Mouse (Mus musculus) NIH3T3 (cell line): ENCODE measurements at regions not wholly inside any gene's neighbourhood (a gene's known extent, or its start where the extent isn't known, plus 50 kb on each side); places are given as distances from the start of the nearest gene placed in this dataset.

ENCODE experiments used
- DNase-seq: peaks from one replicate; pipeline ENCODE4 v3.0.0-alpha.2; 2012; ENCODE audit warnings: low read depth

DNA sequence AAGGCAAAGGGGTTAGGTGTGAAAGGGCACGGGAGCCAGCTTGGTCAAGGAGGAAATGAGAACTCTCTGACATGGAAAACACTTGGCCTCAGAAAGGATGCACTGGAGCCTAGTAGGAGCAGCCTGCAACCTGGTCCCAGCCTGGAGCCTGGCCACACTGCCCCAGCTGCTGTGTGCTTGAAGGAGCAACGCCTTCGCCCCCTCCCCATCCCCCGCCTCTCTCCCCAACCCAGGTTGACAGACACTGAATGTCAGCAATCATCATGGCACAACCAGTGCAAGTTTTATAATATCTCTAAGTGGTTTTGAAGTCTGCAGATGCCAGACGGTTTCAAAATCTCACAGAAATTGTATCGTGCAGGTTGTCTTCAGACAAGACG lies 417.6 kb downstream of the Cmpk2 start:
- DNase-seq, result no peak

- DNase-seq, result no peak
These were observed 417.0 kb downstream of the Cmpk2 start for GRCm38 (mm10) chr12:26885831-26886634.

- no peak for DNase-seq
These were observed 416.1 kb downstream of the Cmpk2 start for GRCm38 (mm10) chr12:26885083-26885482.

DNA sequence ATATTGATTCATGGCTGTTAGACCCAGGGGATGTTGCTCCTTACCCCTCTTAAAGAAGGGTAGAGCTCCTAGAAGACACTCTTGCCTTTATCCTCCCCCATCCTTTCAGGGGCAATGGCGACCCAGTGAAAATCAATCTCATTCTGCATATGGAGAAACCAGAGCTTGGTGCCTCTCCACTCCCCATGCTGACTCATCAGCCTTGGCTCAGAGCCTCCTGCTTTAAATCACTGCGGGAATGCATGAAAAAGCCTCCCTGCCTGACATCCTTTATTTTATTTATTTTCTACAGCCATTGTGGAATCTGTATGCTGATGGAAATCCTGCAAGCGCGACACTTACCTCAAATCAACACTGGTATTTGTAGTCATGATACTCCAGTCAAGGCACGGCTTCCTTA lies 415.2 kb downstream of the Cmpk2 start:
- peak; percentile 51 for DNase-seq

GRCm38 (mm10) chr12:26877691-26878121 lies 408.7 kb downstream of the Cmpk2 start:
- DNase-seq, result no peak

DNA sequence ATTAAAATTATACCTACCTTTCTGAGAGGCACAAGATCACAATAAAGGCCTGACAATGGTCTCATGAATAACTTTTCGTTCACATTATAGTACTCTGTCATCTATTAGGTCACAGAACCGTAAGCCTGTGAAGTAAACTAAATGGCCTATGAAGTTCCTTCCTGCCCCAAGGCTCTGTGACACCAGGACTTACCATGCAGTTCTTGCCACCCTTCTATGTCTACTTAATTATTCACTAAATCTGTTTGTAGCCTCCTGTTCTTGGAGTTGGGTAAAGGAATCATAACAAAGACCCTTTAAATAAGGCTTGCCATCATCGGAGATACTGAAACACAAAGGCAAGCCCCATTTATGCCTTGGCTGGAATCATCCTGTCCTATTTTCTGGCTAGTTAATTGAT lies 408.3 kb downstream of the Cmpk2 start:
- DNase-seq, result no peak

DNA sequence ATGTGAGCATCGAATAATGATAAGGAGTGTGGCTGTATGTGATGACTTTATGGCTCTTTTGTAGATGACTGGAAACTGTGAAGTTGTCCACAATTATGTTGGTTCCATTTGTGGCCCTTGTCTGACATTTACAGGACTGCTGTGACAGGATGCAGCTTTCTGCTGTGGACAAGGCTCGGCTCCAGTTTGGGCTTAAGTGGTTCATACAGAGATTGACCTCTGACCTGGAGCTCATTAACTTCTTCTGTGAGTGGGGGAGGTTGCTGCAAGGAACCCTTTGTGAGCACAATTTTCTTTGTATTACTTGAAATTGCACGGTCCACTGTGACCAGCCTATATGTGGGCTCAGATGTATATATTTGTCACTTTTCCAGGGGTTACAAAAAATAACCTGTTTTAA lies 403.5 kb downstream of the Cmpk2 start:
- no peak for DNase-seq

- no peak for DNase-seq
These were observed 398.7 kb downstream of the Cmpk2 start for GRCm38 (mm10) chr12:26867731-26868130.

DNA sequence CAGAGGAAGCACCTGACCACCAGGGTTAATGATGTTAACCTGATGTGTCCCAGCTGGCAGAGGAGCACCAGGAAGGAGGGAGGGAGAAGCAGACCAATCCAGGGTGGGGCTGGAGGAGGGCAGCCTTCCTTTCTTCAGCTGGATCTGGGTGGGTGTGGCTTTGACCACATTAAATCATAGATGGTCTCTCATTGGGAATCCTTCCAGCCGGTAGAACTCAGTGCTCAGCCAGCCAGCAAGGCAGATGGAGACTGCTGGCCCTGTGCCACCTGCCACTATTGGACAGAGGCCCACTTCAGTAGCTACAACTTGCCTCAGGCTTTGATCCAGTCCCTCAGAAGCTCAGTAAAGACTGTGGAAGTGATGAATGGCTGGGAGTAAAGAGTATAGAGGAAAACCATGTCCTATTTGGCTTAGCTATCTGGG lies 386.1 kb downstream of the Cmpk2 start:
- no peak for DNase-seq

DNA sequence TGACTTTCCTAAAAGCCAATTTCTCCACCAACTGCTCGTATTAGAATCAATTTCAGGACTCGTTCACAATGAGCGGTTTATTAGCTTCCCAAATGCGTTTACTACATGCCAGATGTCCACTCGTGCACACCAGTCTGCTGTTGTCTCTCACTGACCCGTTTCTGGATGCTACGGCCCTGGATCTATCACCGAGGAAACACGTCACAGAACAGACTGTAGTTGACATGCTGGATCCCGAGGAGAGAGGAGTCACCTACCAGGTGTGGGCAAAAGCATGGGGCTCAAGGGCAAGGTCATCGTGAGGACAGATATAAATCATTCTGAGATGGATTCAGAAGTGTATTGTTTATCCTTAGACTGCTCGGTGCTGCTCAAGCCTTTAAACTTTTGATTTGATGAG lies 375.9 kb downstream of the Cmpk2 start:
- no peak for DNase-seq

DNA sequence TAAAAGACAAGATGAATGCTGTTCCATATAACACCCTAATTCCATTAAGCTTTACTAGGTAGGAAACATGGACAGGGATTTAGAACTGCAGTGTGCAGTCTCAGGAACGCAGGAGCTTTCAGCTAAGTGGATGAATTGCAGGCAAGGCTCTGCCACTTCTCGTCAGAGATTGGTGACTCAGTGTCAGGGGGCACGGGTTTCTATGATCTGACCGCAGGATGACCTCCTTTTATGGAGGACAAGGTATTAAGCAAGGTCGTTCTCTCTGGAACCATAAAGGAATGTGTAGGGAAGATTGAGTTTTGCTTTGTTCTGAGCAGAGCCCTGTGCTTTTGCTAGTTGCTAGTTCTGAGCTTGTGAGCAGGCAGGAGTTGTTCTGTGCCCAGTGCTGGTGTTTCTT lies 373.7 kb downstream of the Cmpk2 start:
- DNase-seq, result no peak

GRCm38 (mm10) chr12:26821257-26821968 lies 352.4 kb downstream of the Cmpk2 start:
- no peak for DNase-seq

- DNase-seq, result no peak
These were observed 348.9 kb downstream of the Cmpk2 start for GRCm38 (mm10) chr12:26817866-26818265.

- no peak for DNase-seq
These were observed 346.8 kb downstream of the Cmpk2 start for GRCm38 (mm10) chr12:26815771-26816170.

- no peak for DNase-seq
These were observed 341.7 kb downstream of the Cmpk2 start for GRCm38 (mm10) chr12:26810565-26811177.

DNA sequence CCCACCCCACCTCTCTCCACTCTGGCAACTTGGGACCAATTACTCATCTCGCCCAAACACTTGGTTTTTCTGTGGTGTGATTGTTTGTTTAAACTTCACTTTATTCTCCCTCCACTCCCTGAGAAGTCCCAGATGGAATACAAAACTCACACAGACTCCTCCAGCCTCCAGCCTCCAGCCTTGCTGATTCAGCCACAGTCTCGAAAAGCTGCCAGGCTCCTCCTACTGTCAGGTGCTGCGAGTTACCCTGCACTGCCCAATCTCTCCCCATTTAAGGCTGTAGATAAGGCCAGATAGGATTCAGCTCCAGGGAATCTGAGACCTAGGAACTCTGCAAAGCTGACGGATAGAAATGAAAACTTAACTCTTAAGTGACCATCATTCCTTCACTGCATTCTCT lies 340.7 kb downstream of the Cmpk2 start:
- peak; percentile 12 for DNase-seq

DNA sequence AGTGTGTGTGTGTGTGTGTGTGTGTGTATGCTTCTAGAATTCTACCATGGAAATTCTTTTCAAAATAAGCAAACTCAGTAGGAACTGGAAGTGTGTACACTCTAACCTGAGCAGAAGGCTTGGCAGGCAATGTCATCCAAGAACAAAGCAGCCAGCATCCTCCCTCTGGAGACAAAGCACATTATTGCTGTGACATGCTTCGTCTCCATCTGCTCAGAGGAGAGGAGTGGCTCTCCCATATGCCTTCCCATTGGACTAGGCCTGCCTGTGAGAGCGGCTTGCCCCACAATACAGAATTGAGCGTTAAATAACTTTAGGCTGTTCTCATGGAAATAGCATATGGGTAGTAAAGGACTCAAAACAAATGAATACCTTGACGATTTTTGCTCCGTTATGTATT lies 333.5 kb downstream of the Cmpk2 start:
- no peak for DNase-seq

DNA sequence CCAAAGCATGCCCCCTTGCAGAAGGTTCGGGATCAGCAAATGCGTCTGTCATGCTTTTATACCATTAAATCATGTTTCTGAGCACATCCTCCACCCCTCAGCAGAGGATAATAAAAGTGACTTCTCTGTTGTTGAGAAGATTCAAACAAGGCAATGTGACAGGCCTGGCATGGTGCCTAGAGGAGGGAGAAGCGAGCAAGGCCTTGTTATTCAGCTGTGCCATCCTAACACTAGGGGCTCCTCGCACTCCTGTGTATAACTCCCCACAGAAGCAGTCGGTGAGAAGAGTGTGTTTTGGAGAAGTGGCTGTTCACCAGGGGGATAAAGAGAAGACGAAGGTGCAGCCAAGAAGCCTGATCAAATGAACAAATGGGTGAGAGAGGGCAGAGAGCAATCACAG lies 330.3 kb downstream of the Cmpk2 start:
- no peak for DNase-seq

GRCm38 (mm10) chr12:26796367-26796766 lies 327.4 kb downstream of the Cmpk2 start:
- DNase-seq, result no peak

DNA sequence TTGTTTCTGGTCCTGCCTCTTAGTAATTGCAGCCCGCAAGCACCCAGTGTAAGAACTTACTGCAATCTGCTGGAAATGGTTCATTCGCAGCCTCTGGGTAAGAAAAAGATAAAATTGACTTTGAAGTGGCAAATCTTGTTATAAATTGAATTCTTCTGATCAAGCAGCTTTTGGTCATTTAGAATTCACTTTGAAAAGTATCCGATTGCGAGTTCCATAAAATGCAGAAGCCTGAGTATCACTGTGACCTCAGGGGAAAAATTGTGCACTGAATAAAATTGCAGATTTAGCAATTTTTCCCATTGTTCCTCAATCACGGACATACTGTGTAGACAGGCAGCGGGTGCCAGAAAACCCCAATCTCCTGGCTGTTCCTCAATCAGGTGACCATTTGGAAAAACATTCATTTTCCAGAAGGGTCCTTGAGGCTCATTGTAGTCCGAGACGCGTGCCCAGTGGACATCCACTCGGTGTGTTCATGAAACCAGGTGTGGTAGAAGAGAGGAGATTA lies 320.4 kb downstream of the Cmpk2 start:
- no peak for DNase-seq

DNA sequence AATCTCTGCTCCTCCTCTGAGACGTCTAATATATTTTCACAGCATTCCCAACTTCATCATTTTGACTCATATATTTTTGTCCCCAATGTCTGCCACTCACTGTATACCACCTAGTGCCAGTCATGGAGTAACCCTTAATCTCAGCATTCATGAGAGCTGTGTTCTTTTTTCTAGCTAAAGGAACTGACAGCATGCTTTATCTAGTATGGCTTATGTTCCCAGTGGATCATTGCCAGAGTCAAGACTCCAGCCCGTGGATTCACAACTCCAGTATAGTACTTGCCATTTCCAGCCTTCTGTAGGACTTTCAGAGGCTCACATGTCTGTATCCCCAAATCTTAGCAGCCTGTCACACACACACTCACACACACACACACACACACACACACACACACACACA lies 316.5 kb downstream of the Cmpk2 start:
- no peak for DNase-seq

- DNase-seq, result no peak
These were observed 315.4 kb downstream of the Cmpk2 start for GRCm38 (mm10) chr12:26784426-26784825.

DNA sequence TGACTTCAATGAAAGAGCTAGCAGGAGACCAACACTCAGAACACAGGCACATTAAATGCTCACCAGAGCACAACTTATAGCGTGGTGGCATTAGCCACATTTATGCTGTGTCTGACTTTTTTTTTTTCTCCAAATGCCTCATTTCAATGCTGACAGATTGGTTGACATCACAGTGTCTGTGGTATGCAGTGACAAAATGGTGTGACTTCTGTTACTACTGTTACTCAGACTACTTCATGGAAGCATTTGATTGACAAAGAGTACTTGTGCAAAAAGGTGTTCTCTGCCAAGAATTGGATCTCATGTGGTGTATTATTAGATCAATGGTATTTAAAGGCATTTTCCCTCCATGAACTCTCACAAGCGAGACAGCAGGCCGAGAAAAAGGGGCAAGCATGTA lies 314.8 kb downstream of the Cmpk2 start:
- no peak for DNase-seq
